Mouse (Mus musculus) MEL-GATA-1-ER (cell line): ENCODE results near the gene Exd2.
A peak's percentile ranks its signal among the peaks of the same experiment; 100 is the strongest.

Source experiments
- DNase-seq: peaks from one replicate; pipeline ENCODE4 v3.0.0-alpha.2; 2012; ENCODE audit warnings: low read depth; ENCODE audit errors: extremely low read depth

Gene Exd2

DNA sequence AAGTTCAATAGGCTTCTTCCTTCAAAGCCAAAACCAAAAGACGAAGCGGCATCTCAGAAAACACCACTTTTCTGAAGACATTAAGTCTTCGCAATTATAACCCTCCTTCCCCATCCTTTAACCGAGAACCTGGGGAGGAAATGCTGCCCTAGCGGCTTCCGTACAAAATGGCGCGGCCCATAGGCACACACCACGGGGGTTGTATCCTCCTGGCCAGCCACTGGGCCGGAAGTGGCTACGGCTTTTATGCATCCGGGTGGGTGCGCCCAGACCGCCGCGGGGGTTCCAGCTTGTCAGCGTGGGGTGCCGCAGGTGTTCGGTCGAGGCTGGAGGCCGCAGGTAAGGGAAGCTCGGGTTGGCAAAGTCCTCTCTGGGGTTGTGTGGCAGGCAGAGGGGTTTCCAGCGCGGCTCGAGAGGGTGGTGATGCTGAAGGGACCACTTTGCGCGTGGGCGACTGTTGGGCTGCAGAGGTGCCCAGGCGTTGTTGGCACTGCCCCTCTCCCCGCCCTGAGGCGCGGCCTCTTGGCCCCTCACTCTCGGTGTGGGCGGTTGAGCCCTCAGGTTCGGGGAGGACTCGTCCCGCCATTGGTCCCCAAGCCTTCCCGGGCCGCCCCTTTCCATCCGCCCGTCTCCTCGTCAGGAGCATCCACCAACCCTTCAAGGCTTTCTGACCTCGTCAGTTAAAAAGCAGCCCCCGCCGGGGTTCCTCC lies at the start of gene Exd2:
Gene Exd2, plus strand, starts transcription at position 154 of the 710 bp plus-strand sequence.
- DNase-seq: peak; percentile 87

DNA sequence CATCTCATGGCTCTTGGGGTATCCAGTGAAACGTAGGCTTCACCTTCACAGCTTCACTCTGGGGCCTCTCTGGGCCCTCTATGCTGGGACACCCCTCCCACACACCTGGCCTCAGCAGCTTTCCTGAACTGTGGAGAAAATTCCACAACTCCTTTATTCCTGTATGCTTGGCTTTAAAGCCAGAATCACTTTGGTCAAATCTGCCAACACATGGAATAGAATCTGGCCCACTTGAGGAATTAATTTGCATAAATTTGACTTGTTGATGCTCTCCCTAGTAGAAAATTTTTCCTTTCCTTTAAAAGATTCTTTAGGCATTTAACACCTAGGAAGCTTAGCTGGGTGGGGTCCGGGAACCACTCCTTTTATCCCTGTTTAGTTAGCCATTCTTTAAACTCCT lies 47.8 kb upstream of the Exd2 start:
- DNase-seq: no peak

DNA sequence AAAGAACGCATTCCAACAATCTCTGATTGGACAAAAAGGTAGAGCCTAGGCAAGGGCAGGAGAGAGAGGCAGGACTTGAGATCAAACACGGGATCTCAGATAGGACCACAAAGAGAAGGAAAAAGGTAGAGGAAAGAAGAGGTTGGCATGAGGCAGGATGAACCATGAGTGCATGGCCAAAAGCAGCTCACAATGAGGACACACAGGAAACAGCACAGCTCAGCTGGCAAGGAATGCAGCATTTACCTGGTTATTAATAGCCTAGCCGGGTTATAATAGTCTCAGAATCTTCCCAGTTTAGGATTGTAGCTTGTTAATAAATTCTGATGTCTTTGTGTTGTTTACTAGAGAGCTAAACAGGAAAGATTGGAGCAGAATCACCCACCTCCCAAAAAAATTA lies 35.2 kb upstream of the Exd2 start:
- no peak for DNase-seq

DNA sequence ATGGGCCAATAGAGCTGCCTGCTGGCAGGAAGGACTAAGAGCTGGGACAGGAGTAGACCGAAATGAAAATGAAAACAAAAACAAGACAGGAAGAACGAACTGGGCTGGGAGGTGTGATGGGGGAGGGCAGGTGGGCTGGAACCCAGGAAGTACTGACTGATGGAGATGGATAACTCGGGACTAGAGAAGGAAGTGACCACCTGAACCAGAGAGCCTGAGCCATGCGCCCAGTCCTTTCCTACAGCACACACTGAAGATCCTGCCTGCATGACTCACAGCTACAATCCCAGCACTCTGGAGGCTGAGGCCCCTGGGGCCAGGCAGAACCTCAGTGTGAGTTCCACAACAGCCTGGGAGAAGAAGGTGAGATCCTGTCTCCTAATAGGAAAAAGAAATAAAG lies 29.6 kb upstream of the Exd2 start:
- no peak for DNase-seq

DNA sequence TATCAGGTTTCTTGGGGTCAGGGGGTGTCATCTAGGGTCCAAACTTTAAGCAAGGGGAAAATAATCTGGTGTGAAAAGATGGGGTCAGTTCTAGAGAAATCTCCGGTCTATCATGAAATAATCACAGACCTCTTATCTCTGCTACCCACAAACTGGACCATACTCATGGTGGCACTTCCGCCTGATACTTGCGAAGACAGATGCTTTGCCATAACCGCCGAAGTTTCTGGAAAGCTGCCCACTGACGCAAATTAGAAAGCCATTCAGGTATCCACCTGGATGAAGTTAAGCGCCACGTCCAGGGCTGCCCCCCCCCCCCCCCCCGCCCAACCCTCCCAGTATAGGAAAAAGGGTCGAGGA lies 28.3 kb upstream of the Exd2 start:
- DNase-seq: no peak

DNA sequence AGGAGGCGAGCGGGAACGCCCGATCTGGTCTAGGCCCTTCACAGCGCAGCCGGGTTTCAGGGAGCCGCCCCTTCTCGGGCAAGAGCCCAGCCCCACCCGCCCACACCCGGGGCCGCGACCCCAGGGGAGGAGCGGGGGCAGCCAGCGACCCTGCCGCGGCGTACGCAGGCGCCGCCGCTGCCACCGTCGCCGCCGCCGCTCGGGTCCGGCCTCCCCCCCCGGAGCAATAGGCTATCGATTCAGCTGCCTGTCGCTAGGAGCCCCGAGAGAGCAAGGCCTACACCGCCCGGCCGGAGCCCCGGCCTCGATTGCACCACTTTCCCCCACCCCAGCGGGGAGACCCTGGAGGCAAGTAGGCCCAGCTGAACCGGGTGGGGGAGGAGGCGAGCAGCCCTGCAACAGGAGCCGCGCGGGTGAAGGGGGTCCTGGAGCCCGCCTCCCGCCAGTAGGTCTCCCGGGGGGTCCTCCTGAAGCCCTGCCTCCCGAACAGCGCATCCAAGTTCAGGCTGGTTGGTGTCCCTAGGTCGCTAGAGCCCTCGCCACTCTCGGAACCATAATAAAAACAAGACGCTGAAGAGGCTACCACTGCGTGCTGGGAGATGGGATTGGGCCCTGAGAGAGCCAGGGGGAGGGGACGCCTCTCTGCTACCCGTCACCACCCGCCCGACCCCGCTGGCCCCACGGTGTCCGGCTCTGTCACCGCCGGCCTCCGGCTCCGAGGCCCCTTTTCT lies 27.8 kb upstream of the Exd2 start:
- DNase-seq: no peak

DNA sequence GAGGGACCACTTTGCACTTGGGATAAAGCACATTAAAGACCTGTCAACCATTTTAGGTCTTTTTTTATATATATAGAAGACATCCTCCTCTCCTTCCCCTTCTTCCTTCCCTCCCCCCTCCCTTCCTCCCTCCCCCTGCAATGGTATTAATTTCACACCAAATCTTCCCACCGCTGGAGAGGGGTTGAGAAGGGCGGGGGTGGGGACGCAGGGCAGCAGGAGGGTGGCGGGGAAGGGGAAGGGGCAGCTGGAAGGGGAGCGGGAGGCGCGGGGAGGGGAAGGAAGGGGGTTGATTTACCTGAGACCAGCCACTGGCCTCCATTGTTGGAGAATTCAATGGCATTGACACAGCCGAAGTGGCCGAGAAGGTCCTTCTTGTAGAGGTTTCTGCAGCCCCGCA lies 27.0 kb upstream of the Exd2 start:
- no peak for DNase-seq

DNA sequence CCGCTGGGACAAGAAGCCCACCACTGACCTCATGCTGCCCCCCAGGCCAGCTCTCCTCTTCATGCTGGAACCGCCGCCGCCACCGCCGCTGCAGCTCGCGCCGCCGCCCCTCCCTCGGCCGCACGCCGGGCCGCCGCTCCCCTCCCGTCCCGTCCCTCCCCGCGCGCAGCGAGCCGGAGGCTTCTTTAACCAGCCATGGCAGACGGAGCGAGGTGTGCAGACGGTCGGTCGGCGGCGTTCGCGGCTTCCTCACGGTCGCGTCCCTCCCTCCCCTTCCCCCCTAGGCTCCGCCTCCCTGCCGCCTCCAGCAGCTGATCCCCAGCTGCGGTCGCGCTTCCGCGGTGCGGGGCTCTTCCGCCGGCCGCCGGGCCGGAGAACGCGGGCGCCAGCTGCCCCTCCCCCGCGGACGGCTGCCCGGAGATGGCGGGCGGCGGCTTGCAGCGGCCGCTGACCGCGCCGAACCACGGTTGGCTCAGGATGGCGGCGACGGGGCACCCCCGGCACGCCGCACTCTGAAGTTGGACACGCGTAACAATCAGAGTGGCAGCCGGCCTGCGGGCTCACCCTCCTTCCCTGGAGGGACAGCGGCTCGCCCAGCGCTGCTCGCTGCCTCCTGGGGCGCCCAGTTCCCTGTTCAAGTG lies 26.4 kb upstream of the Exd2 start, which contains the start of gene Dcaf5:
Gene Dcaf5, minus strand, starts transcription at position 266 of the 641 bp plus-strand sequence.
- DNase-seq: no peak

DNA sequence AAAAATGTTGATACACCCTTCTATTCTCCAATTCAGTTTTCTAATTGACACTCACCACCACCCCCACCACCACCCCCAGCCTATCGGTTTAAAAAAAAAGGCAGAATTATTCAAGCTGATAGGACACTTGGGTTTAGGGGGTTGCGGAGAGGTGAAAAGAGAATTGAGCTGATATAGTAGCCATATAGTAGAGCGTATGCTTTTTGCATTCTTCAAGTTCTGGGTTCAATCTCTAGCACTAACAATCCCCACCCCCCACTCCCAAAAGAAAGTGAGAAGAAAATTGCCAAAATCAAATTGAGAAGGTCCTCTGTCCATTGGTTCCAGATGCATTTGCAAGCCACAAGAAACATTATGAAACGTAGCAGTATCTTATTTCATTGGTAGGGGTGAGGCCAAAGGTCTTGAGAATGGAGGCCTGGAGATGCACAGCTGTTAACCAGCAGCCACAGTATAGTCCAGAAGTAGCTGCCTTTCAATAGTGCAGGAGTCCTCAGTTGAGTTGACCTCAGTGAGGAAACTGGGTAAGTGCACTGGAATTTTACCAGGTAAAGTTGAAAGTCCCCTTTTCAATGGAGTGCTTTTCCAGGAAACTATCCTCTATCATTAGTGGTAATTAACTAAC lies 25.7 kb upstream of the Exd2 start:
- DNase-seq: no peak

DNA sequence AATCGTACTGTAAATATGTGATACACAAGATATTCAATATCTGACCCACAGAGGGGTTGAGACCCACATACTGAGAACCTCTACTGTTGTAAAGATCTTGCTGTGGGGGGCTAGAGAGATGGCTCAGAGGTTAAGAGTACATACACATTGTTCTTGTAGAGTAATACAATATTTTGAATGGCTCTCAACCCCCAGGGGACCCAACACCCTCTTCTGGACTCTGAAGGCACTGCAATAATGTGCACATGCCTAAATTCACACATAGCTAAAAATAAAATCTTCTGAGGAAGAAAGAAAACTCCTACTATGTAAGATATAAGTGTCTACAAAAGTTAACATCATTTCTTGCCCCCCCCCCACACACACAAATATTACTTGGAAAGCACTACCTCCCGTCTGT lies 21.9 kb upstream of the Exd2 start:
- DNase-seq: no peak

DNA sequence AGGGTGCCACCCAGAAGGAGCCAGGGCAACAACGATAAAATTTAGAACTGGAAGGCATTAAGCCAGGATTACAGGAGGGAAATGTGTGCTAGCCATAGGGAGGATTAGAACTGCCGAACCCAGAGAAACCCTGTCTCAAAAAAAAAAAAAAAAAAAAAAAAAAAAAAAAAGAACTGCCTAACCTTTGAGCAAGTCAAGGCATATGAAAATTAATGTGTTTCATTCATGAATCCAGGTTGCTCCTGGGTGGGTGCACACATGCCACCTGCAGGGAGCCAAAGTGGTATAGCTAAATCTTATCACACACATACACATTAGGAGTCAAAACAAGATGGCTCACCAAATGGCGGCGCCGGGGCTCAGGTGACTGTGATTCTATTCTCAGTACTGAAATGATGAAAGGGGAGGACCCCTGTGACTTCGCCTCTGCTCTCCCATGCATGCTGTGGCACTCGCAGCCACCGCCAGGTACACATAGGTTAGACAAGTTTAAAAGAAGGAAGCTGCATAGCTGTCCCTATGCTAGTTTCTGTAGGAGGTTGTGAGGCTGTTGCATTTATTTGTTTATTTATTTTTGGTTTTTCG lies 18.3 kb upstream of the Exd2 start:
- DNase-seq: no peak

DNA sequence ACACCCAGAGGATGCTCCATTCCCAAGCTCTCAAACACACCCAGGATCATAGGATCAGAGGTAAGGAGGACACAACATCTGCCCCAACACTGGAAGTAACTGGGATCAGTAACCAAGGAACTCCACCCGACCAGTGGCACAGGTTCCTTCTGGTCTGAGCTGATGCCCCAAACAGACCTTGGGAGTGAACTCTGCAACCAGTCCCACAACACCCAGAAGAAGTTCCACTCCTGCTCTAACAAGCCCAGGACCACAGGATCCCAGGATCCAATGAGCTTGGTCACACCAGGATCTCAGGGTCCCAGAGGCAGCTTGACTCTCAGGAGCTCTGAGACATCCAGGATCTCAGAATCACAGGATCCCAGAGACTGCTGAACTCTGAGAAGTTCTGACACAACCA lies 9.4 kb upstream of the Exd2 start:
- no peak for DNase-seq

DNA sequence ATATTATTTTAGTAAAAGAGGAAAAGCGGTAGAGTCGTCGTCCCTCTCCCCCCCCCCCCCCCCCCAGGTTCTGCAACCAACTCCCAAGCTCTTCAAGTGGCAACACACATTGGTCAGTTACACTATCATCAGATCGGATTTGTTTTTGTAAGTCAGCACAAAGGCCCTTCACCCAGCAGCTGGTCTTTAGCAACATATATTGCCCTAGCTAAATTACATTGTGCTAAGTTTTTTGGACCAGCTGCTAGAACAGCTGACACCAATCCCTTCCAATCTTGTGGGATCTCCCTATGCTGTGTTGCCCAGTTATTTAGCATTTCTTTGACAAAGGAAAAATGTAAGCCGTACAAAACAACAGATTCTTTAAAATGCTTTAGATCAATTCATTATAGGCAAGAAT lies 4.9 kb upstream of the Exd2 start:
- DNase-seq: no peak

DNA sequence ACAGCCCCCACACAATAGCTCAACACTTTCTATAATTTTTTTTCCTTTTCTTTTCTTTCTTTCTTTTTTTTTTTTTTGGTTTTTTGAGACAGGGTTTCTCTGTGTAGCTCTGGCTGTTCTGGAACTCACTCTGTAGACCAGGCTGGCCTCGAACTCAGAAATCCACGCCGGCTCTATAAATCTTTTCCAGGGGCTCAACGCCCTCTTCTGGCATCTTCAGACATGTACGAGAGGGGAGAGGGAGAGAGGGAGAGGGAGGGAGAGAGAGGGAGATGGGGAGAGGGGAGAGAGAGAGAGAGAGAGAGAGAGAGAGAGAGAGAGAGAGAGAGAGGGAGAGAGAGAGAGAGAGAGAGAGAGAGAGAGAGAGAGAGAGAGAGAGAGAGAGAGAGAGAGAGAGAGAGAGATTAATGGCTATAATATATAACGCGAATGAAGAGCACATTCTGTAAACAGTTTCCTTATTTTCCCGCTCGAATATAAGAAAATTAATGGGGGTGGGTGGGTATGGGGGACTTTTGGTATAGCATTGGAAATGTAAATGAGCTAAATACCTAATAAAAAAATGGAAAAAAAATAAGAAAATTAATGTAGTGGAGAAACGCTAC lies 501 bp upstream of the Exd2 start:
- DNase-seq: peak; percentile 32

DNA sequence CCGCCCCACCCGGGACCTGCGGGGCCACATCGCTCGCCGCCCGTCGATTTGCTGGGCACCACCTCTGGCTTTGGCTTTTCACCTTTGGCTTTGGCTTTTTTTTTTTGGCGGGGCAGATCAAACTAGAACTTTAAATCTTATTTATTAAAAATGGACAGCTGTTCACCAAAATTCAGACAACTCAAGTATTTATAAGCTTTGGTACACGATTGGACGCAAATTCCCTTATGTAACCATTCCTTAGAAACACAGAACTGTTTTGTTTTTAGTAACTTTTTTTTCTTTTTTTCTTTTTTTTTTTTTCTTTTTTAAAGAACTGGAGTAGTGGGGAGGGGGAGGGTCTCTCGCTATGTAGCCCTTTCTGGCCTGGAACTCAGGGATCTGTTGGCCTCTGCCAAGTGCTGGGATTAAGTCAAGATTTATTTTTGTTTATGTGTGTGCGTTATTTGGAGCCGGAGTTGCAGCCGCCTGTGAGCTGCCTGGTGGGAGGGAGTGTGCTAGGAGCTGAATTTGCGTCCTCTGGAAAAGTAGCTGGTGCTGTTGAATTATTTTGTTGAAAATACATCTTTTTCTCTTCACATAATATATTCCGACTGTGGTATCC lies 873 bp downstream of the Exd2 start:
- DNase-seq: no peak

DNA sequence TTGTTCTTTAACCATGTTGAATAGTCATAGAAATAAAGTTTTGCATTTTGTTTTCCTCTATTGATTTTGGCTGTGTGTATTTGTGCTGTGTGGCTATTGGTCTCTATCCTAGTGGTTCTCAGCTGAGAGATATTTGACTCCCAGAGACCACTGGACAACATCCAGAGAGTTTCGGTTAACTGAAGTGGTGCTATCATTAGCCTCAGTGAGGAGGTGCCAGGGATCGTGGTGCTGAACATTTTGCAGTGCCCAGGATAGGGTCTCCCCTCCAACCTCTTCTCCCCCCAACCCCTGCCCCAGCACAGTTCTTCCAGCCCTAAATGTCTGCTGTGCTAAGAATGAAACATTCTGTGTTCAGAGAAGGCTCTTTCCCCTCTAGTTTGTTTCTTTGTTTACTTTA lies 7.3 kb downstream of the Exd2 start:
- DNase-seq: no peak

DNA sequence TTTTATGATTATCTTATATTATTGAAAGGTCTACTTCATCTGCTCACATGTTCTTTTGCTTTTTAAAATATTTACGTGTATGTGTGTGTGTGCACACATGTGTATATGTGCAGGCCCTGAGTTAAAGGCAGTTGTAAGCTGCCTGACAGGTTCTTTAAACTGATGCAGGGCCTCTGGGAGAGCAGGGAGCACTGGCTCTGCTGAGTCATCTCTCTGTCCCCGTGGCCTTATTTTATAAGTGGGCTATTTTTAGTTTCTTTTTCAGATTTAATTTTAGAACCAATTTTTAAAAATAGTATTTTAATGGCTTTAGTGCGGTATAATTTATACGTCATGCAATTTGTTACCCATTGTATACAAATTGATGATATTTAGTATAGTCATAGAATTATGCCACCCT lies 9.0 kb downstream of the Exd2 start:
- DNase-seq: no peak

DNA sequence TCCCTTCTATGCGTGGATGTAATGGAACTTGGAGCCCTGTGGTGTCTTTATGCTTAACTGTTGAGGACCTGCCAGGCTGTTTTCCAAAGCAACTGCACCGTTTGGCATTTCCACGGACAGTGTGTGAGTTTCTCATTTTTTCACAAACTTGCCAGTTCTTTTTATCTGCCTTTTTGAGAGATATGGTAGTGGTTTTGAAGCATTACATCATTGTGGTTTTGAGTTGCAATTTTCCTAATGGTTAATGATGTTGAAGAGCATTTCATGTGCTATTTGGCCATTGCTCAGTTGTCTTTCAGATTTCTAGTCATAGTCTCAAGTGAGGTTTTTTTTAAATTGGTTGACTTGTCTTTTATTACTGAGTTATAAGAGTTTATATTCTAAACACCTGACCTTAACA lies 10.8 kb downstream of the Exd2 start:
- peak; percentile 22 for DNase-seq

DNA sequence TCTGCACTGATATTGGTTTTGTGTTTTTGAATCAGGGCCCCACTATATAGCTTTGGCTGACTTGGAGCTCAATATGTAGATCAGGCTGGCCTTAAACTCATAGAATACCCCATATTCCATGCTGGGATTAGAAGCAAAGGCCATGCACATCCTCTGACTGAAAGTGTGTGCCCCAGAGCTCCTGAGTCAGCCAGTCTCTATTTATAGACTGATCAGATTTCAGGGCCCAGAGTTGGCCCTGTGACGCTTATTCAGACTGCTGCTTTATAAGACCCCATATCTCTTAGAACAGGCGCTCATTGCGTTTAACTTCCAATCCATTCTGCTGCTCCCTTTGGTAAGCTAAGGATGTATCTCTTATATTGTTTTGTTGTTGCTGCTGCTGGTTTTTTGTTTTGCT lies 17.1 kb downstream of the Exd2 start:
- no peak for DNase-seq

DNA sequence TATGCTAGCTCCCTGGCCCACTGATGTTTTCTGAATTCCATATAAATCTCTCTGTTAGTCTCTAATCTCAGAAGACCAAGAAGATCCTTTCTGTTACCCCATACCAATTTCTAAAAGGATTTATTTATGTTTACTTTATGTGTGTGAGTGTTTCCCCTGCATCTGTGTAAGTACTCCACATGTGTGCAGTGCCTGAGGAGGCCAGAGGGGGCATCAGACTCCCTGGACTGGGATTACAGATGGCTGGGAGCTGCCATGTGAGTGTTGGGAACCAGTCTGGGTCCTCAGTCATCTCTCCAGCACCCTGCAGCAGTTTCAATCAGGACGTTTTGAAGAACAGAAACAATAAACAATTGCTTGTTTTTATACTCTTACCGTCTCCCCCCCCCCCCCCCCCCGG lies 20.5 kb downstream of the Exd2 start:
- no peak for DNase-seq

DNA sequence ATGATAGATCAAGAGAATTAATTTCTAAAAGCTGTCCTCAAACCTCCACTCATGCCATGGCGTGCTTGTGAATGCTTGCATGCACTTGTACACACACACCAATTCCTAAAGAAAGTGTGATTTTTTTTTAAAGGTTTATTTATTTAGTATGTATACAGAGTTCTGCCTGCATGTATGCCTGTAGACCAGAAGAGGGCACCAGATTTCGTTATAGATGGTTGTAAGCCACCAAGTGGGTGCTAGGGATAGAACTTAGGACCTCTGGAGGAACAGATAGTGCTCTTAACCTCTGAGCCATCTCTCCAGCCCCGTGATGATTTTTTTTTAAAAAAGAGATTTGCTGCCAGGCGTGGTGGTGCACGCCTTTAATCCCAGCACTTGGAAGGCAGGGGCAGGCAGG lies 30.4 kb downstream of the Exd2 start:
- DNase-seq: no peak
